Mouse (Mus musculus) hindbrain, embryonic 15.5 days (tissue): ENCODE data around the gene Tbc1d24. TPM values are rescaled to one million over a fixed set of nuclear protein-coding genes. Genes with fewer than 3 reads are reported as not detected.

Source experiments
- ATAC-seq: fragments of 200-750 bp; cut with Nextera tagmentation; 2 replicates; pipeline ENCODE4 v1.8.0; 2017; ENCODE audit warnings: low read depth, moderate number of reproducible peaks, moderate TSS enrichment; ENCODE audit not compliant: low FRiP score
- H3K27ac ChIP-seq: fragments of 300-500 bp; sonication (generic); replicated peaks from 2 replicates; pipeline ENCODE4 v1.5.1; 2015; ENCODE audit warnings: mild to moderate bottlenecking, inconsistent platforms
- H3K27me3 ChIP-seq: fragments of 300-500 bp; sonication (generic); 2 replicates; pipeline ENCODE4 v1.6.1; 2015; ENCODE audit warnings: control low read depth, inconsistent platforms
- H3K36me3 ChIP-seq: fragments of 300-500 bp; sonication (generic); 2 replicates; pipeline ENCODE4 v1.6.1; 2015; ENCODE audit warnings: control low read depth, inconsistent platforms
- H3K4me1 ChIP-seq: fragments of 300-500 bp; sonication (generic); replicated peaks from 2 replicates; pipeline ENCODE4 v1.6.1; 2015; ENCODE audit warnings: control low read depth, inconsistent platforms
- H3K4me2 ChIP-seq: fragments of 300-500 bp; sonication (generic); 2 replicates; pipeline ENCODE4 v1.6.1; 2015; ENCODE audit warnings: moderate library complexity, mild to moderate bottlenecking, inconsistent platforms
- H3K4me3 ChIP-seq: fragments of 300-500 bp; sonication (generic); 2 replicates; pipeline ENCODE4 v1.5.1; 2015; ENCODE audit warnings: mild to moderate bottlenecking, inconsistent platforms
- H3K9ac ChIP-seq: fragments of 300-500 bp; sonication (generic); 2 replicates; pipeline ENCODE4 v1.6.1; 2015; ENCODE audit warnings: inconsistent platforms
- H3K9me3 ChIP-seq: fragments of 300-500 bp; sonication (generic); 2 replicates; pipeline ENCODE4 v1.6.1; 2016; ENCODE audit warnings: control low read depth, inconsistent platforms
- WGBS: fragments of 180-500 bp; shearing (Covaris S2); methylation state at CpG from one replicate; pipeline ENCODE4 v1.1.7; 2015; 5-methylcytosine and 5-hydroxymethylcytosine counted together
- polyA plus RNA-seq: library from polyadenylated mRNA; unstranded; fragments of >200 nt; fragmentation: Nextera tagmentation; extraction: Ambion mirVana; gene quantifications from 2 replicates; pipeline ENCODE4 v1.2.1, GENCODE M21; 2015

Gene Tbc1d24
- polyA plus RNA-seq, 1 experiment from 2014 or later: 26.9 TPM

- Histone ChIP-seq H3K4me2 (no peak overlapping the region), H3K36me3 (no peaks in the 10 kb centered on the region), H3K4me3 (no peak overlapping the region), H3K27ac (no peak overlapping the region), H3K9me3 (no peaks in the 10 kb centered on the region), H3K27me3 (no peaks in the 10 kb centered on the region), H3K9ac (no peak overlapping the region), H3K4me1 (peaks cover 21% of the 10 kb centered on the region)
- no peak for ATAC-seq
- 66% methylated on average over 15 of the region's 15 CpGs for WGBS
Observed at GRCm38 (mm10) chr17:24197032-24197824, 8.1 kb downstream of the Tbc1d24 start.

- no peak for ATAC-seq
- Histone ChIP-seq H3K4me3 (no peak overlapping the region), H3K9ac (no peak overlapping the region), H3K4me1 (peaks cover 10% of the 10 kb centered on the region), H3K9me3 (no peaks in the 10 kb centered on the region), H3K4me2 (no peak overlapping the region), H3K27me3 (no peaks in the 10 kb centered on the region), H3K36me3 (no peaks in the 10 kb centered on the region), H3K27ac (no peak overlapping the region)
- 62% methylated on average over 2 of the region's 2 CpGs for WGBS
Observed at GRCm38 (mm10) chr17:24195349-24195748, 10.0 kb downstream of the Tbc1d24 start.

- H3K4me3 ChIP-seq: no peak overlapping the region
- no peaks in the 10 kb centered on the region for H3K9me3 ChIP-seq
- ATAC-seq: no peak
- 0 out of 2 replicates have a peak, but pooled peaks cover 4% of the 10 kb centered on the region for H3K4me1 ChIP-seq
- 93% methylated on average over 5 of the region's 5 CpGs for WGBS
- no peak overlapping the region for H3K9ac ChIP-seq
- H3K4me2 ChIP-seq: no peak overlapping the region
- peaks cover 3% of the 10 kb centered on the region for H3K36me3 ChIP-seq
- no peaks in the 10 kb centered on the region for H3K27me3 ChIP-seq
- H3K27ac ChIP-seq: no peak overlapping the region
Observed at GRCm38 (mm10) chr17:24193769-24194168, 11.6 kb downstream of the Tbc1d24 start.

- Histone ChIP-seq H3K27me3 (no peaks in the 10 kb centered on the region), H3K9me3 (no peaks in the 10 kb centered on the region), H3K4me2 (no peak overlapping the region), H3K36me3 (peaks cover 8% of the 10 kb centered on the region), H3K9ac (no peak overlapping the region), H3K27ac (no peak overlapping the region), H3K4me1 (0 out of 2 replicates have a peak, but pooled peaks cover 4% of the 10 kb centered on the region), H3K4me3 (no peak overlapping the region)
- ATAC-seq: no peak
- 86% methylated on average over 8 of the region's 8 CpGs for WGBS
Observed at GRCm38 (mm10) chr17:24193268-24193667, 12.1 kb downstream of the Tbc1d24 start.

- H3K4me2 ChIP-seq: no peak overlapping the region
- 86% methylated on average over 8 of the region's 8 CpGs for WGBS
- no peak overlapping the region for H3K9ac ChIP-seq
- ATAC-seq: no peak
- no peak overlapping the region for H3K27ac ChIP-seq
- no peaks in the 10 kb centered on the region for H3K27me3 ChIP-seq
- H3K9me3 ChIP-seq: no peaks in the 10 kb centered on the region
- H3K4me1 ChIP-seq: 0 out of 2 replicates have a peak, but pooled peaks cover 4% of the 10 kb centered on the region
- H3K4me3 ChIP-seq: no peak overlapping the region
- peaks cover 10% of the 10 kb centered on the region for H3K36me3 ChIP-seq
Observed at GRCm38 (mm10) chr17:24192848-24193247, 12.5 kb downstream of the Tbc1d24 start.

GRCm38 (mm10) chr17:24191481-24191880 is 13.9 kb downstream of the Tbc1d24 start:
- Histone ChIP-seq H3K36me3 (peaks cover 18% of the 10 kb centered on the region), H3K4me1 (no peaks in the 10 kb centered on the region), H3K27ac (no peak overlapping the region), H3K9me3 (no peaks in the 10 kb centered on the region), H3K4me3 (no peak overlapping the region), H3K4me2 (no peak overlapping the region), H3K9ac (no peak overlapping the region), H3K27me3 (no peaks in the 10 kb centered on the region)
- no peak for ATAC-seq
- 84% methylated on average over 4 of the region's 4 CpGs for WGBS

GRCm38 (mm10) chr17:24190934-24191333 is 14.4 kb downstream of the Tbc1d24 start:
- no peak for ATAC-seq
- Histone ChIP-seq H3K9ac (no peak overlapping the region), H3K4me1 (no peaks in the 10 kb centered on the region), H3K27me3 (no peaks in the 10 kb centered on the region), H3K36me3 (peaks cover 18% of the 10 kb centered on the region), H3K4me2 (no peak overlapping the region), H3K4me3 (no peak overlapping the region), H3K9me3 (no peaks in the 10 kb centered on the region), H3K27ac (no peak overlapping the region)
- WGBS: 92% methylated on average over 2 of the region's 2 CpGs

GRCm38 (mm10) chr17:24174259-24174658 is 31.1 kb downstream of the Tbc1d24 start:
- WGBS: 90% methylated on average over 3 of the region's 3 CpGs
- Histone ChIP-seq H3K36me3 (0 out of 2 replicates have a peak, but pooled peaks cover 4% of the 10 kb centered on the region), H3K9me3 (no peaks in the 10 kb centered on the region), H3K4me2 (no peak overlapping the region), H3K27ac (no peak overlapping the region), H3K27me3 (no peaks in the 10 kb centered on the region), H3K4me1 (peaks cover 12% of the 10 kb centered on the region), H3K9ac (no peak overlapping the region), H3K4me3 (no peak overlapping the region)
- no peak for ATAC-seq

GRCm38 (mm10) chr17:24173423-24173822 is 31.9 kb downstream of the Tbc1d24 start:
- no peak overlapping the region for H3K27ac ChIP-seq
- no peaks in the 10 kb centered on the region for H3K9me3 ChIP-seq
- 6% methylated on average over 3 of the region's 3 CpGs for WGBS
- H3K4me1 ChIP-seq: peaks cover 12% of the 10 kb centered on the region
- no peaks in the 10 kb centered on the region for H3K27me3 ChIP-seq
- no peak overlapping the region for H3K4me2 ChIP-seq
- no peaks in the 10 kb centered on the region for H3K36me3 ChIP-seq
- no peak overlapping the region for H3K9ac ChIP-seq
- ATAC-seq: no peak
- H3K4me3 ChIP-seq: no peak overlapping the region

GRCm38 (mm10) chr17:24171738-24172137 is 33.6 kb downstream of the Tbc1d24 start:
- Histone ChIP-seq H3K4me3 (no peak overlapping the region), H3K4me1 (peaks cover 29% of the 10 kb centered on the region), H3K9ac (no peak overlapping the region), H3K36me3 (peaks cover 6% of the 10 kb centered on the region; the same call in 1 of the 2 replicates), H3K9me3 (no peaks in the 10 kb centered on the region), H3K4me2 (no peak overlapping the region), H3K27ac (no peak overlapping the region), H3K27me3 (no peaks in the 10 kb centered on the region)
- 84% methylated on average over 4 of the region's 4 CpGs for WGBS
- ATAC-seq: no peak

- Histone ChIP-seq H3K4me1 (peaks cover 34% of the 10 kb centered on the region), H3K27ac (no peak overlapping the region), H3K27me3 (no peaks in the 10 kb centered on the region), H3K4me3 (no peak overlapping the region), H3K9ac (no peak overlapping the region), H3K36me3 (peaks cover 10% of the 10 kb centered on the region; the same call in 1 of the 2 replicates), H3K4me2 (no peak overlapping the region), H3K9me3 (no peaks in the 10 kb centered on the region)
- 81% methylated on average over 5 of the region's 5 CpGs for WGBS
- ATAC-seq: no peak
Observed at GRCm38 (mm10) chr17:24170729-24171128, 34.6 kb downstream of the Tbc1d24 start.

- ATAC-seq: no peak
- Histone ChIP-seq H3K9ac (peak overlapping the region; percentile 98), H3K4me1 (peaks cover 38% of the 10 kb centered on the region), H3K4me3 (peak overlapping the region; percentile 98), H3K36me3 (peaks cover 13% of the 10 kb centered on the region; the same call in 1 of the 2 replicates), H3K9me3 (no peaks in the 10 kb centered on the region), H3K27me3 (no peaks in the 10 kb centered on the region), H3K4me2 (peak overlapping the region; percentile 77), H3K27ac (peak overlapping the region; percentile 100)
- WGBS: 66% methylated on average over 3 of the region's 3 CpGs
Observed at GRCm38 (mm10) chr17:24170125-24170524, 35.2 kb downstream of the Tbc1d24 start.
